Mouse (Mus musculus): ENCODE measurements at regions not wholly inside any gene's neighbourhood (a gene's known extent, or its start where the extent isn't known, plus 50 kb on each side); places are given as distances from the start of the nearest gene placed in this dataset.

- no peak for TF ChIP-seq CTCF (conservative IDR thresholded peaks at IDR 0.05; ENCODE audit: low read length)
- TF ChIP-seq POU5F1 (IDR thresholded peaks at IDR 0.05; ENCODE audit: borderline replicate concordance, low read length) = peak; percentile 16; the same call in 1 of the 2 replicates
- TF ChIP-seq NANOG (IDR thresholded peaks at IDR 0.05; ENCODE audit: borderline replicate concordance, low read length) = peak; percentile 37; the same call in 1 of the 2 replicates
- Histone ChIP-seq H3K4me3 (replicated peaks; ENCODE audit: low read length) (no peak overlapping the region), H3K36me3 (ENCODE audit: insufficient read depth, low read length) (no peaks in the 10 kb centered on the region), H3K9me3 (ENCODE audit: low read length) (no peaks in the 10 kb centered on the region), H3K27me3 (ENCODE audit: insufficient read depth, low read length) (no peaks in the 10 kb centered on the region), H3K4me1 (replicated peaks; ENCODE audit: low read depth, low read length) (peaks cover 47% of the 10 kb centered on the region)
These were observed 174.4 kb upstream of the Klf12 start for GRCm38 (mm10) chr14:100458727-100459447.

DNA sequence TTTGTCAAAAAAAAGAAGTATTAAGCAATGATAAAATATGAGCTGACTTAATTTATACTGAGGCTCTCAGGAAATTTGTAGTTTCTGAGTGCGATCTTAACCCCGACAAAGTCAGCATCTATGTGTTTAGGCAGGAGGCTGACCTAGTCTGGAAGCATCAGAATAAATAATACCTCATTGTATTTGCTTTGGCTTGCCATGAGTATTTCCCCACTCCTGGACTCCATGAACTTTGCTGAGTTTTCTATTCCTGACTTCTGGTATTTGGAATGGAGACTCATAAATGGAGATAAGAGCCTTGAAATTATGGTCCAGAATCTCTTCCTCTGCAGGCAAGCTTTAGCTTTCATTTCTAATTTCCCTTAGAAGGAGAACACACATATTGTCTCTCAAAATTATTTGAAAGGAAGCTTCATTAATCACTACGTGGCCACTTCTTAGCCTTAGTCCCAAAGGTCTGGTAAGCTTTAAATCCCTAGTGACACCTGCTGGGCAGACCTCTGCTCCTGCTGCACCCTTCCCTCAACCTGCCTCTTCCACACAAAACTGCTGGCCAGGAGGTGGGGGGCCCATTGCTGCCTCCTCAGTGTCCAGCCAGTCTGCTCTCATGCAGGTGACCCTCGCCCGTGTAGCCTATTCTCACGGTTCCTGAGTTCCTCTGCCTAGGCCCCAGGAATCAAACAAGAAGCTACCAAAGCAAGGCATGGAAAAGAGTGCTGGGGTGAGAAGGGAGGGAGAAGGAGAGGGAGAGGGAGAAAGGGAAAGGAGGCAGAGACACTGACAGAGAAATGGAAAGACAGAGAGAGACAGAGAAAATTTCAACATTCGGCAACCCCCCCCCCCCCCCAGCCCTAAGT lies 173.6 kb upstream of the Klf12 start:
- no peak for TF ChIP-seq CTCF (conservative IDR thresholded peaks at IDR 0.05; ENCODE audit: low read length)
- no peak for TF ChIP-seq POU5F1 (IDR thresholded peaks at IDR 0.05; ENCODE audit: borderline replicate concordance, low read length)
- no peak for TF ChIP-seq NANOG (IDR thresholded peaks at IDR 0.05; ENCODE audit: borderline replicate concordance, low read length)
- H3K4me3 ChIP-seq (replicated peaks; ENCODE audit: low read length) = no peak overlapping the region
- peaks cover 47% of the 10 kb centered on the region for H3K4me1 ChIP-seq (replicated peaks; ENCODE audit: low read depth, low read length)
- no peaks in the 10 kb centered on the region for H3K36me3 ChIP-seq (ENCODE audit: insufficient read depth, low read length)
- H3K9me3 ChIP-seq (ENCODE audit: low read length) = no peaks in the 10 kb centered on the region
- no peaks in the 10 kb centered on the region for H3K27me3 ChIP-seq (ENCODE audit: insufficient read depth, low read length)

DNA sequence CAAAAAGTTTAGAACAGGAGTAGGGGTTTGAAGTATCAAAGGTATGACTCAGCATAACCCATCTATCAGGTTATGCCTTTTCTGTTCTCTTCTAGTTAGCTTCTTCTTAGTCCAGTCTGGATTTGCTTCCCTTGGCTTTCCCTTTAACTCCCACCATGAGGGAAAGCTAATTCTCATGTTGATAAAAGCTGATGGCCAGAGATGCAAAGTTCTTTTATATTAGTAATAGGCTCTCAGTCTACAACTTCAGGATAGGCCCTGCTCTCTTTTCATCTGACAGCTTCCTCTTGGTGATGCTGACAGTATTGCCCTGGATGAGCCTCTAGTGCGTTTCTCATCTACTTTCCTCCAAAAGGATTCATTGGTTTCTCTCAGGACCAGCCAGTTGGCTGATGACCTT lies 161.7 kb upstream of the Klf12 start:
- H3K27me3 ChIP-seq (ENCODE audit: insufficient read depth, low read length) = no peaks in the 10 kb centered on the region
- H3K4me1 ChIP-seq (replicated peaks; ENCODE audit: low read depth, low read length) = 0 out of 2 replicates have a peak, but pooled peaks cover 3% of the 10 kb centered on the region
- H3K9me3 ChIP-seq (ENCODE audit: low read length) = no peaks in the 10 kb centered on the region
- H3K4me3 ChIP-seq (replicated peaks; ENCODE audit: low read length) = no peak overlapping the region
- TF ChIP-seq NANOG (IDR thresholded peaks at IDR 0.05; ENCODE audit: borderline replicate concordance, low read length) (peak; percentile 76; the same call in 1 of the 2 replicates), CTCF (conservative IDR thresholded peaks at IDR 0.05; ENCODE audit: low read length) (no peak)
- no peaks in the 10 kb centered on the region for H3K36me3 ChIP-seq (ENCODE audit: insufficient read depth, low read length)

- no peak for TF ChIP-seq POU5F1 (IDR thresholded peaks at IDR 0.05; ENCODE audit: borderline replicate concordance, low read length)
- TF ChIP-seq CTCF (conservative IDR thresholded peaks at IDR 0.05; ENCODE audit: low read length) = no peak
- no peak for TF ChIP-seq NANOG (IDR thresholded peaks at IDR 0.05; ENCODE audit: borderline replicate concordance, low read length)
These were observed 160.4 kb upstream of the Klf12 start for GRCm38 (mm10) chr14:100444848-100445247.

GRCm38 (mm10) chr14:100444099-100444498 lies 159.6 kb upstream of the Klf12 start:
- TF ChIP-seq POU5F1 (IDR thresholded peaks at IDR 0.05; ENCODE audit: borderline replicate concordance, low read length) = no peak
- no peaks in the 10 kb centered on the region for H3K4me1 ChIP-seq (replicated peaks; ENCODE audit: low read depth, low read length)
- no peak overlapping the region for H3K4me3 ChIP-seq (replicated peaks; ENCODE audit: low read length)
- H3K36me3 ChIP-seq (ENCODE audit: insufficient read depth, low read length) = no peaks in the 10 kb centered on the region
- no peaks in the 10 kb centered on the region for H3K9me3 ChIP-seq (ENCODE audit: low read length)
- H3K27me3 ChIP-seq (ENCODE audit: insufficient read depth, low read length) = no peaks in the 10 kb centered on the region

More at GRCm38 (mm10) chr14:100444848-100445247, 160.4 kb upstream of the Klf12 start:
- H3K9me3 ChIP-seq (ENCODE audit: low read length) = no peaks in the 10 kb centered on the region
- no peaks in the 10 kb centered on the region for H3K36me3 ChIP-seq (ENCODE audit: insufficient read depth, low read length)
- no peak overlapping the region for H3K4me3 ChIP-seq (replicated peaks; ENCODE audit: low read length)
- no peaks in the 10 kb centered on the region for H3K4me1 ChIP-seq (replicated peaks; ENCODE audit: low read depth, low read length)
- no peaks in the 10 kb centered on the region for H3K27me3 ChIP-seq (ENCODE audit: insufficient read depth, low read length)

DNA sequence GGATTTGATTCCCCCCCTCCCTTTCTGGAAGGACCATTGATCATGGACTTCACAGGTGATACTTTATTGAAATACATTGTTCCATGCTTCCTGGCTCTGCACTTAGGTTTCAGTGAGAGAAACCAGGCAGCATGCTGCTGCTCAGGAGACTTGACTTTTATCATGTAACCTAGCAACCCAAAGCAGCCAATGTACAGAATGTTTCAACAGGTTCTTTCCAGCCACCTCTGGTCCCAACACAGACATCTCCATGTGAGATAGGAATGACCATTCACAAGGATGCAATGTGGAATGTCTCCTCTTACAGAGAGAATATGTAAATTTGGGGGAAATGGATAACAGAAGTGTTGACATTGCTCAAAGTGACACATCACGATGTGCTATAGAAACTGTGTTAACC lies 153.1 kb upstream of the Klf12 start:
- Histone ChIP-seq H3K9me3 (ENCODE audit: low read length) (no peaks in the 10 kb centered on the region), H3K27me3 (ENCODE audit: insufficient read depth, low read length) (no peaks in the 10 kb centered on the region), H3K4me1 (replicated peaks; ENCODE audit: low read depth, low read length) (no peaks in the 10 kb centered on the region), H3K36me3 (ENCODE audit: insufficient read depth, low read length) (no peaks in the 10 kb centered on the region), H3K4me3 (replicated peaks; ENCODE audit: low read length) (no peak overlapping the region)
- TF ChIP-seq NANOG (IDR thresholded peaks at IDR 0.05; ENCODE audit: borderline replicate concordance, low read length) (no peak), POU5F1 (IDR thresholded peaks at IDR 0.05; ENCODE audit: borderline replicate concordance, low read length) (no peak), CTCF (conservative IDR thresholded peaks at IDR 0.05; ENCODE audit: low read length) (no peak)

GRCm38 (mm10) chr14:100429662-100430061 lies 145.2 kb upstream of the Klf12 start:
- Histone ChIP-seq H3K4me3 (replicated peaks; ENCODE audit: low read length) (no peak overlapping the region), H3K9me3 (ENCODE audit: low read length) (no peaks in the 10 kb centered on the region), H3K36me3 (ENCODE audit: insufficient read depth, low read length) (no peaks in the 10 kb centered on the region), H3K4me1 (replicated peaks; ENCODE audit: low read depth, low read length) (no peaks in the 10 kb centered on the region), H3K27me3 (ENCODE audit: insufficient read depth, low read length) (0 out of 2 replicates have a peak, but pooled peaks cover 2% of the 10 kb centered on the region)
- TF ChIP-seq NANOG (IDR thresholded peaks at IDR 0.05; ENCODE audit: borderline replicate concordance, low read length) (no peak), CTCF (conservative IDR thresholded peaks at IDR 0.05; ENCODE audit: low read length) (no peak), POU5F1 (IDR thresholded peaks at IDR 0.05; ENCODE audit: borderline replicate concordance, low read length) (no peak)

GRCm38 (mm10) chr14:100426399-100426798 lies 141.9 kb upstream of the Klf12 start:
- Histone ChIP-seq H3K36me3 (ENCODE audit: insufficient read depth, low read length) (no peaks in the 10 kb centered on the region), H3K4me3 (replicated peaks; ENCODE audit: low read length) (no peak overlapping the region), H3K9me3 (ENCODE audit: low read length) (no peaks in the 10 kb centered on the region), H3K4me1 (replicated peaks; ENCODE audit: low read depth, low read length) (no peaks in the 10 kb centered on the region), H3K27me3 (ENCODE audit: insufficient read depth, low read length) (0 out of 2 replicates have a peak, but pooled peaks cover 2% of the 10 kb centered on the region)
- TF ChIP-seq POU5F1 (IDR thresholded peaks at IDR 0.05; ENCODE audit: borderline replicate concordance, low read length) (no peak), NANOG (IDR thresholded peaks at IDR 0.05; ENCODE audit: borderline replicate concordance, low read length) (no peak), CTCF (conservative IDR thresholded peaks at IDR 0.05; ENCODE audit: low read length) (no peak)
